Mouse (Mus musculus) lung, embryonic 15.5 days (tissue): ENCODE measurements around the gene Tmem231. TPM values are rescaled to one million over a fixed set of nuclear protein-coding genes. Genes with fewer than 3 reads are reported as not detected.

Experiments
- ATAC-seq: fragments of 200-750 bp; cut with Nextera tagmentation; 2 replicates; pipeline ENCODE4 v1.8.0; 2017; ENCODE audit warnings: moderate number of reproducible peaks, borderline replicate concordance; ENCODE audit not compliant: low FRiP score, low TSS enrichment; ENCODE audit errors: extremely low read depth
- H3K27ac ChIP-seq: fragments of 300-500 bp; sonication (generic); 2 replicates; pipeline ENCODE4 v1.5.1; 2015; ENCODE audit warnings: moderate library complexity, mild to moderate bottlenecking, inconsistent platforms
- H3K27me3 ChIP-seq: fragments of 300-500 bp; sonication (generic); 2 replicates; pipeline ENCODE4 v1.6.1; 2015; ENCODE audit warnings: inconsistent platforms
- H3K36me3 ChIP-seq: fragments of 300-500 bp; sonication (generic); 2 replicates; pipeline ENCODE4 v1.6.1; 2015; ENCODE audit warnings: inconsistent platforms
- H3K4me1 ChIP-seq: fragments of 300-500 bp; sonication (generic); 2 replicates; pipeline ENCODE4 v1.6.1; 2015; ENCODE audit warnings: inconsistent platforms
- H3K4me2 ChIP-seq: fragments of 300-500 bp; sonication (generic); 2 replicates; pipeline ENCODE4 v1.6.1; 2015; ENCODE audit warnings: inconsistent platforms, mild to moderate bottlenecking, moderate library complexity
- H3K4me3 ChIP-seq: fragments of 300-500 bp; sonication (generic); 2 replicates; pipeline ENCODE4 v1.5.1; 2015; ENCODE audit warnings: mild to moderate bottlenecking, inconsistent platforms
- H3K9ac ChIP-seq: fragments of 300-500 bp; sonication (generic); 2 replicates; pipeline ENCODE4 v1.6.1; 2015; ENCODE audit warnings: inconsistent platforms
- H3K9me3 ChIP-seq: fragments of 300-500 bp; sonication (generic); 2 replicates; pipeline ENCODE4 v1.6.1; 2016; ENCODE audit warnings: inconsistent platforms
- WGBS: fragments of 180-500 bp; shearing (Covaris S2); methylation state at CpG from one replicate; pipeline ENCODE4 v1.1.7; 2015; 5-methylcytosine and 5-hydroxymethylcytosine counted together
- polyA plus RNA-seq: library from polyadenylated mRNA; unstranded; fragments of >200 nt; fragmentation: Nextera tagmentation; extraction: Ambion mirVana; gene quantifications from 2 replicates; pipeline ENCODE4 v1.2.1, GENCODE M21; 2015

Gene Tmem231
- polyA plus RNA-seq, 1 experiment from 2014 or later, result 18.1 TPM

DNA sequence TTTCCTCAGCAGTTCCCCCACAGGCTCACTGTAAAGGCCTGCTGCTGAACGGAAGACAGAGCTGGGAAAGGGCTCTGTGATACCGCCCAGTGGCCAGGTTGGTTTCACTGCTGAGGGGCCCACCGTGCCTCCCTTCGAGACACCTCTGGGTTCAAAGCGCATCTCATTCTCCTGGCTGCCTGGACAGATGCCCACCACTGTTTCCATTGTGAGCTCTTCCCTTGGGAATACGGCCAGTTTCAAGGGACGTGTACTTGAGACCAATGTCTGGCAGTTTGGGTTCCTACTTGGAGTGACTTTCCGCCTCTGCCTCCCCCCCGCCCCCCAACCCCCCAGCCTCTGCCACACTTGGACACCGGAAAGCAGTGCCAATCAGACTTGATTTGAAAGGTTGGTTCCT, 29.4 kb upstream of the Tmem231 start:
- ATAC-seq, result no peak
- no peak overlapping the region for H3K9ac ChIP-seq
- no peak overlapping the region for H3K4me2 ChIP-seq

DNA sequence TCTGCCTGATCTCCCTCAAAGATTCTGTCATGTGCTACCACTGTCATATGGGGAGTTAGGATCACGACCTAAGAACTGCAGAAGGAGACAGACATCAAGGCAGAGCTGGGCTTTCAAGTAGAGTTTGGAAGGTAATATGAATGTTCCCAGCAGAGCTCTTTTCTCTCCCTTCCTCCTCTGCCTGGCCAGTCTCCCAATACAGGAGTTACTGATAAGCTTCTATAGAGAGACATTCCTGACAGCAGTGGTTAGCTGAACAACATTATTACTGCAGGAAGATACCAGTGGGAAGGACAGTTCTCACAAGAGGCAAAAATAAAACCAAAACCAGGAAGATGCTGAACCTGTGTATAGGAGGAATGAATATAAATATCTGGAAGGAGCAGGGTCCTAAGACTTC, 28.9 kb upstream of the Tmem231 start:
- WGBS, result 50% methylated on average over 1 of the region's 1 CpGs
- H3K27ac ChIP-seq, result no peak overlapping the region
- no peaks in the 10 kb centered on the region for H3K4me1 ChIP-seq

More for the DNA sequence above, 29.4 kb upstream of the Tmem231 start:
- no peak overlapping the region for H3K27ac ChIP-seq
- H3K4me1 ChIP-seq, result no peaks in the 10 kb centered on the region
- 73% methylated on average over 10 of the region's 10 CpGs for WGBS
- no peak overlapping the region for H3K4me3 ChIP-seq
- H3K27me3 ChIP-seq, result no peaks in the 10 kb centered on the region
- no peaks in the 10 kb centered on the region for H3K36me3 ChIP-seq
- no peaks in the 10 kb centered on the region for H3K9me3 ChIP-seq

DNA sequence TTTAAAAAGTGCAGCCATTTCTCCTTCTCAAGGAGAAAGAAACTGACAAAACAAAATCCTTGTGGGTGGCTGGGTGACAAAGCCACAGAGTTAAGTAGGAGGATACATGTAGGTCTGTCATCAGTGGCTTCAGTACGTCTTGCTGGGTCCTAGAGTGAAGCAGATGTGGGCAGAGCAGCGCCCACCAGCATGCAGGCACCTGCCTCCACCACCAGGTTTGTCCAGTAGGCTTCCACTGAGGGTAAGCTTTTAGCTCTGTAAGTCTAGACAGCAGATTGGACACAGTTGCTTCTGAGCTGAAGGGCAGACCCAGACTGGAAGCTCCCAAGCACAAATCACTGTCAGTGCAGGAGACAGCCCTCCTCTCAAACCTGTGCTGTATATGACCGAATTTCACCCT, 27.6 kb upstream of the Tmem231 start:
- peaks cover 14% of the 10 kb centered on the region for H3K36me3 ChIP-seq
- no peak overlapping the region for H3K27ac ChIP-seq
- no peak overlapping the region for H3K9ac ChIP-seq
- no peak overlapping the region for H3K4me3 ChIP-seq
- no peaks in the 10 kb centered on the region for H3K4me1 ChIP-seq
- no peak overlapping the region for H3K4me2 ChIP-seq
- H3K9me3 ChIP-seq, result no peaks in the 10 kb centered on the region
- 63% methylated on average over 3 of the region's 3 CpGs for WGBS
- no peak for ATAC-seq
- H3K27me3 ChIP-seq, result no peaks in the 10 kb centered on the region

More for the DNA sequence above, 28.9 kb upstream of the Tmem231 start:
- H3K36me3 ChIP-seq, result 0 out of 2 replicates have a peak, but pooled peaks cover 2% of the 10 kb centered on the region
- H3K9me3 ChIP-seq, result no peaks in the 10 kb centered on the region
- H3K27me3 ChIP-seq, result no peaks in the 10 kb centered on the region
- H3K9ac ChIP-seq, result no peak overlapping the region
- no peak for ATAC-seq
- no peak overlapping the region for H3K4me2 ChIP-seq
- no peak overlapping the region for H3K4me3 ChIP-seq

DNA sequence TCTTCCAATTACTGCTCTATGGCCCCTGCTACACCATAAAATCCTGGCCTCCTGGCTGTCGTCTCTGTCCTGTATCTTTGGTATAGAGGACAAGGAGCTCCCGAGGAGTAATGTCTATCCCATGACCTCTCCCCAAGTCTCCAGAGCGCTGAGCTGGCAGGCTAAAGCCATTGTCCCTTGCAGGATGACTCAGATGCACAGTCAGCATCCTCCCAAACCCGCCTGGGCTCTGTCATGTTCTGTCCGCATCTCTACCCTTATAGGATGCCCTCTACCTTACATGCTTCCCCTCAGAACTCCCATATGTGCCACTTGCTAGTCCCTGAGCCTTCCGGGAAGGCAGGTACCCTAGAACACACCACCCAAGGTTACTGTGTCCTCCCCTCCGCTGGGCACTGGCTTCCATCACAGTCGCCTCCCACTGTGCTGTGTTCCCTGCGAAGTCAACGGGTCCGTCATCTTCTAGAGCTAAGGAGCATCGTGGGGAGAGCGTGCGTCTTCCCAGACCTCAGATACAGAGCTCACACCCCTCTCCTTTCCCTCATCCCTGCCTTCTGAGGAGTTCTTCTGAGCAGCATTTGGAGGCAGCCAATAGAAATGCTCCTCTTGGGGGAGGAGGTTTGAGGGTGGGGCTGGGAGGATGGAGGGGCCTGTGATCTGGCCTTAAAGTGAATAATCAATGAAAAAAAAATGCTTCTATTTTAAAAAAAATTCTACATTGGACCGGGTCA, 27.1 kb upstream of the Tmem231 start:
- Histone ChIP-seq H3K27ac (no peak overlapping the region), H3K4me3 (no peak overlapping the region), H3K4me2 (no peak overlapping the region), H3K4me1 (no peaks in the 10 kb centered on the region), H3K9ac (no peak overlapping the region), H3K36me3 (peaks cover 16% of the 10 kb centered on the region), H3K27me3 (no peaks in the 10 kb centered on the region), H3K9me3 (no peaks in the 10 kb centered on the region)
- no peak for ATAC-seq
- WGBS, result 71% methylated on average over 15 of the region's 15 CpGs

DNA sequence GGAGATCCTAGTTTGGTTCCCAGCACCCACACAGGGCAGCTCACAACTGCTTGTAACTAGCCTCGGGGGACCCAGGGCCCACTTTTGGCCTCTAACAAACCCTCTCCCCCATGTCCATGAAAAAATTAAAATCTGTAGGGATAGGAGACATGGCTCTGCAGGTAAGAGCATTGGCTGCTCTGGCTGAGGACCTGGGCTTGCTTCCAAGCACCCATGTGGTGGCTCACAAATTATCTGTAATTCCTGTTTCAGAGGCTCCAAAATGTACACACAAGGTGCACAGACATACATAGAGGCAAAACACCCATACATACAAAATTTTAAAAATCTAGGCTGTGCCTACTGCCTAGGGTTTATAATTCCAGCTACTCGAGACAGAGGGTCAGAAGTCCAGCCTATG, 23.6 kb upstream of the Tmem231 start:
- Histone ChIP-seq H3K4me1 (no peaks in the 10 kb centered on the region), H3K36me3 (peaks cover 42% of the 10 kb centered on the region), H3K27me3 (no peaks in the 10 kb centered on the region), H3K9ac (no peak overlapping the region), H3K9me3 (no peaks in the 10 kb centered on the region), H3K4me2 (no peak overlapping the region), H3K27ac (no peak overlapping the region), H3K4me3 (no peak overlapping the region)
- WGBS, result 92% methylated on average over 2 of the region's 2 CpGs
- ATAC-seq, result no peak

DNA sequence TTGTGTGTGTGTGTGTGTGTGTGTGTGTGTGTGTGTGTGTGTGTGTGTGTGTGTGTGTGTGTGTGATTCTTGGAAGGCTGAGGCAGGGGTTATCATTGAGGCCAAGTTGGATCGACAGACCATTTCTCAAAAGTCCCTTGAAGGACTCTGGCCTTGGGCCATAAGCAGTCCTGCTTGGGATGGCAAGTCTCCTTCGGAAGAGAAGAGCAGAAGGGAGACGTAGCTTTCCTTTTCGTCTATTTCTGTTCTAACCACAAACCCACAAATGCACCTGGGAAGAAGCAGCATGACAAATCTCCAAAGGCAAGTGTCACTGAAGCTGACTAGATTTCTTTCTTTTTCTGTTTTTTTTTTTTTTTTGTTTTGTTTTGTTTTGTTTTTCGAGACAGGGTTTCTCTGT, 22.2 kb upstream of the Tmem231 start:
- Histone ChIP-seq H3K4me3 (no peak overlapping the region), H3K4me2 (no peak overlapping the region), H3K27me3 (no peaks in the 10 kb centered on the region), H3K27ac (no peak overlapping the region), H3K36me3 (peaks cover 50% of the 10 kb centered on the region), H3K4me1 (no peaks in the 10 kb centered on the region), H3K9ac (no peak overlapping the region), H3K9me3 (no peaks in the 10 kb centered on the region)
- ATAC-seq, result no peak
- 81% methylated on average over 5 of the region's 5 CpGs for WGBS

DNA sequence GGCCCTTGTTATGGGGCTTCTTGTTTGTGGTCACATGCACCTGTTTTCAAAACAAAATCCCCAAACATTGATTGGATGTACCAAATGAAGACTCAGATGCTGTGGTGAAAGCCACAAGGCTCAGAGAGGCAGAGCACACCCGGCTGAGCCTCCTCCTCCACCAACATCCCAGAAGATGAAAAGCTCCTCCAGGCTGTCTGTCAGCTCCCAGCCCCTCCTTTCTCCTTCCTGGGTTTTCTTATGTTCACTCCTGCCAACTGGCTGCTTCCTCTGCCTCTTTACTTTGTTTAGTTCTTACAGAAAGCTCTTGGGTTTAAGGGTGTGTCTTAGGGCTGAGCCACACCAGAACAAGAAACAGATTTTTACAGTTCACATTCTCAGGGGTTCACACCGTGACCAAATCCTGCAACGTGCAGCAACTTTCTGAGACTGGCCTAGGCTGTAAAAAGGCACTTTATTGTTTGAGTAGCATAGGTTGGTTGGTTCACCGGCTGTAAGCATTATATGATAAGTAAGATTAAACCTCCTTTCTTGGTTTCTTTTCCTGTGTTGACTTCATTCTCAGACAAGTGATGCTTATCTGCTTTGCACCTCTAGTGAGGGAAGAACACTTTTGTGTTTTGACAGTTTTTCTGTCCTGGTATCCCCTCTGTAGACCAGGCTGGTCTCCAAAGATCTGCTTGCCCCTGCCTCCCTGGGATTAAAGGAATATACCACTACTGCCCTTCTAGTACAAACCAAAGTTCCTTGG, 21.3 kb upstream of the Tmem231 start:
- no peak for ATAC-seq
- Histone ChIP-seq H3K36me3 (peaks cover 50% of the 10 kb centered on the region), H3K27ac (no peak overlapping the region), H3K4me2 (no peak overlapping the region), H3K4me1 (no peaks in the 10 kb centered on the region), H3K4me3 (no peak overlapping the region), H3K27me3 (no peaks in the 10 kb centered on the region), H3K9ac (no peak overlapping the region), H3K9me3 (no peaks in the 10 kb centered on the region)
- WGBS, result 83% methylated on average over 4 of the region's 4 CpGs

DNA sequence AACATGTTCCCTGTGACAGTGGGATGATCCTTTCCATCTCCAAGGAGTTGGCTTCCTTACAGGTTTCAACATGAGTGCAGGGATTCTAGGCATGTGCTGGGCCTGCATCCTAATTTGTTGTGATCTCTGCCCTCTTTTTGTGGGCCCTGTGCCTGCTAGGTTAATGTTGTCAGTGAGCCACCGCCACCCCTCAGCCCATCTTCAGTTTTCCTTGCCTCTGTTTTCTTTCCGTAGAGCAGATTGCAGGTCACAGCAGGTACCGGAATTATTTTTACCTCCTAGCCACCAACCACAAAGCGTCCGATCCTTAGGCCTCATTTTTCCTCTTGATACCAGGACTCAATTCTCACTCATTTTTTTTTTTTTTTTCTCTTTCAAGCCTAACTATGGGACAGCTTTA, 18.3 kb upstream of the Tmem231 start:
- no peak overlapping the region for H3K4me2 ChIP-seq
- H3K4me3 ChIP-seq, result no peak overlapping the region
- WGBS, result 89% methylated on average over 5 of the region's 5 CpGs
- no peak overlapping the region for H3K27ac ChIP-seq
- H3K4me1 ChIP-seq, result no peaks in the 10 kb centered on the region
- no peak overlapping the region for H3K9ac ChIP-seq
- no peaks in the 10 kb centered on the region for H3K9me3 ChIP-seq
- H3K36me3 ChIP-seq, result peaks cover 55% of the 10 kb centered on the region
- H3K27me3 ChIP-seq, result no peaks in the 10 kb centered on the region
- no peak for ATAC-seq

DNA sequence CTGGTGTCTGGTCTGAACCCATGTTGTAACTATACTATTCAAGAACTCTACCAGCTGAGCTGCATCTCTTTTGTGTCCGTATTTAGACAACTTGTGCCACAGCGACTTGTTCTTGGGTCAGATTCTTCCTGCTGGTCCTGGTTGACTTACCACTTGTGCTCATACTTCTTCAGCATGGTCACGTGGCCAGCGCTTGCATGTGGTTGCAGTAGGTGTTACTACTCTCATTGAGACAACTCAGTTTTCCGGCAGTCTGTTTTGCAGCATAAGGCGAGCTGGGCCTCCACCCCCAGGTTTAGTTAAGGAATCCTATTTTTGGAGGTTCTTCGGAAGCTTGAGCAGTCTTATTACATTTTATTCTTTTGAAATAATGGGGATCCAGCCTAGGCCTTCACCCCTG, 17.6 kb upstream of the Tmem231 start:
- Histone ChIP-seq H3K9ac (no peak overlapping the region), H3K9me3 (no peaks in the 10 kb centered on the region), H3K27me3 (no peaks in the 10 kb centered on the region), H3K4me3 (no peak overlapping the region), H3K36me3 (peaks cover 54% of the 10 kb centered on the region), H3K4me1 (no peaks in the 10 kb centered on the region), H3K27ac (no peak overlapping the region), H3K4me2 (no peak overlapping the region)
- no peak for ATAC-seq
- WGBS, result 92% methylated on average over 7 of the region's 7 CpGs

DNA sequence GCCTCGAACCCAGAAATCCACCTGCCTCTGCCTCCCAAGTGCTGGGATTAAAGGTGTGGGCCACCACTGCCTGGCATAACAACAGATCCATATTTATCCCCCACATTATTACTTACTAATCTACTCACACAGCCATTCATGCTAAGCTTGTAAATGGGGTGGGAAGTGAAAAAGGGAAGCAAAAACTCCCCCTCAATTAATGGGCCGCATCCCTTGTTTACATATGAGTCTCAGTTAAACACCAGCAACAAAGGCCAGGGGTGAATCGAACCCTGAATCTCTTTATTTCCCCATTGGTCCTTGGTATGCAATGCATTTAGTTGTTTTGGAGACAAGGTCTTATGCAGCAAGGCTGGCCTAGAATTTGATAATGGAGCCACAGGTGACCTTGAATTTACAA, 17.2 kb upstream of the Tmem231 start:
- Histone ChIP-seq H3K4me1 (no peaks in the 10 kb centered on the region), H3K27ac (no peak overlapping the region), H3K36me3 (peaks cover 55% of the 10 kb centered on the region), H3K4me3 (no peak overlapping the region), H3K9me3 (no peaks in the 10 kb centered on the region), H3K27me3 (no peaks in the 10 kb centered on the region), H3K9ac (no peak overlapping the region), H3K4me2 (no peak overlapping the region)
- 87% methylated on average over 3 of the region's 3 CpGs for WGBS
- no peak for ATAC-seq

DNA sequence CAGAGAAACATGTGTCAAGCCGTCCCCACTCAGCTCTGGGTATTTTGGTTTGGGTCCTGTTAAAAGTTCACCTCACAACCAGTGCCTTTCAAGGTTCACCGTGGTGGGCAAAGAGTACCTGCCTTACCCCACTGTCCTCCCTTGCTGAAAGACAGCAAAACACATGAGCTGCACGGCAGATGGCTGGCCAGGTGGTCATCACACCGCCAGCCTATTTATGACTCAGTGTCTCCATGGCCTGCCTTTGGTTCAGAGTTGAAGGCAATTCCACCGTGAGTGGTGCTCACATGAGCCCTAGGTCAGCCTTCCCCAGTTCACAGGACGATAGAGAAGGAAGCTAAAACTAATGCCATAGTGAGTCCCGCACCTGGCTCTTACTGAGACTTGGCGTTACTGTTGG, 14.3 kb upstream of the Tmem231 start:
- no peak overlapping the region for H3K27ac ChIP-seq
- H3K9me3 ChIP-seq, result no peaks in the 10 kb centered on the region
- no peaks in the 10 kb centered on the region for H3K27me3 ChIP-seq
- no peak for ATAC-seq
- no peak overlapping the region for H3K4me2 ChIP-seq
- peaks cover 58% of the 10 kb centered on the region for H3K36me3 ChIP-seq
- no peak overlapping the region for H3K9ac ChIP-seq
- H3K4me1 ChIP-seq, result no peaks in the 10 kb centered on the region
- H3K4me3 ChIP-seq, result no peak overlapping the region
- 92% methylated on average over 8 of the region's 8 CpGs for whole genome bisulfite sequencing

DNA sequence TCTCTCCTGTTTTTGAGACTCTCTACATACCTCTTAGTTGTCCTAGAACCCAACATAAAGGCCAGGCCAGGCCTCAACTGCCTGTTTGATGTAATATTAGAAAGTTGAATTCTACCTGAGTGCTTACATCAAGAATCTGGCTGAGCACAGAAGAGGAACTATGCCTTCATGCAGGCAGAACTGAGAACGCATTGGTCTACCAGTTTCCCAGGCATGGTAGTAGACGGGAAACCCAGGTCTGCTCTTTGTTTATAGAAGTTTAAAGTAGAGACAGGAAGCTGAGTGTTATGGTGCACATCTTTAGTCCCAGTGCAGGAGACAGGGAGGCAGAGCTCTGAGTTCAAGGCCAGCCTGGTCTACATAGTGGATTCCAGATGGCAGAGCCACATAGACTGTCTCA, 13.5 kb upstream of the Tmem231 start:
- no peak for ATAC-seq
- no peak overlapping the region for H3K27ac ChIP-seq
- H3K4me3 ChIP-seq, result no peak overlapping the region
- H3K9me3 ChIP-seq, result no peaks in the 10 kb centered on the region
- H3K4me1 ChIP-seq, result peaks cover under 1% of the 10 kb centered on the region; the same call in 1 of the 2 replicates
- H3K9ac ChIP-seq, result no peak overlapping the region
- 74% methylated on average over 2 of the region's 2 CpGs for WGBS
- H3K4me2 ChIP-seq, result no peak overlapping the region
- H3K27me3 ChIP-seq, result no peaks in the 10 kb centered on the region
- peaks cover 55% of the 10 kb centered on the region for H3K36me3 ChIP-seq
